Mouse (Mus musculus): ENCODE measurements around the gene Ldb2. TPM values are rescaled to one million over a fixed set of nuclear protein-coding genes. Genes with fewer than 3 reads are reported as not detected.

The Ldb2 gene
- total and polyA plus RNA-seq, 3 experiments = 0.16 TPM; not detected in 2

DNA sequence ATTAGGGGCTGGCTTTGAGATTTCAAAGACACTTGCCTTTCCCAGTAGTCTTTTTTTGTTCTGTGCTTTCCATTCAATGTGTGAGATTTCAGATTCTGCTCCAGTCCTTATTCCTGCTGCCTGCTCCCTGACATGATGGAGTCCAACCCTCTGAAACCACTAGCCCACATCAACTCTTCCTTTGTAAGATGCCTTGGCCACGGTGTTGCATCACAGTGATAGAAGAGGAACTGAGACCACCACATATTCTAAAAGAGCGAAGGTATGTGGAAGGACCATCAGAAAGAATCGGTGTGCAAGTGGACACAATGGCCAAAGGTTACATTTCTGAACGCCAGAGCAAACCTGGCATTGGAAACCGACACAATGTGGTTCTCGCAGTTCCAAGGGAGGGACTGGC, 309.0 kb downstream of the Ldb2 start:
- Histone ChIP-seq H3K36me3 (replicated peaks) (no peaks in the 10 kb centered on the region), H3K27me3 (ENCODE audit: insufficient read depth, low read length) (no peaks in the 10 kb centered on the region; the same call in 1 of the 2 replicates), H3K9me3 (replicated peaks) (no peaks in the 10 kb centered on the region), H3K4me1 (ENCODE audit: insufficient read depth, low read depth, low read length) (no peaks in the 10 kb centered on the region), H3K4me3 (ENCODE audit: low read depth, low read length) (no peak overlapping the region)
- TF ChIP-seq TAL1 (conservative IDR thresholded peaks at IDR 0.05; ENCODE audit: low read depth, low read length) (no peak), GATA2 (IDR thresholded peaks at IDR 0.05; ENCODE audit: borderline replicate concordance, low read depth, low read length) (no peak), POLR2AphosphoS5 (IDR thresholded peaks at IDR 0.05; ENCODE audit: insufficient replicate concordance, low read depth, low read length) (no peak), CTCF (IDR thresholded peaks at IDR 0.05; ENCODE audit: low read depth, low read length) (no peak), GATA1 (IDR thresholded peaks at IDR 0.05; ENCODE audit: borderline replicate concordance, low read length) (no peak)
- ATAC-seq (ENCODE audit: extremely low read depth, insufficient number of reproducible peaks, low FRiP score, poor library complexity, severe bottlenecking) (no peak), DNase-seq (ENCODE audit: low spot score) (no peak)

GRCm38 (mm10) chr5:44483426-44484106, 315.9 kb downstream of the Ldb2 start:
- no peaks in the 10 kb centered on the region; the same call in 1 of the 2 replicates for H3K27me3 ChIP-seq (ENCODE audit: insufficient read depth, low read length)
- DNase-seq (ENCODE audit: low spot score) (no peak), ATAC-seq (ENCODE audit: extremely low read depth, insufficient number of reproducible peaks, low FRiP score, poor library complexity, severe bottlenecking) (no peak)
- H3K9me3 ChIP-seq (replicated peaks) = no peaks in the 10 kb centered on the region
- no peaks in the 10 kb centered on the region for H3K4me1 ChIP-seq (ENCODE audit: insufficient read depth, low read depth, low read length)
- TF ChIP-seq TAL1 (conservative IDR thresholded peaks at IDR 0.05; ENCODE audit: low read depth, low read length) (no peak), POLR2AphosphoS5 (IDR thresholded peaks at IDR 0.05; ENCODE audit: insufficient replicate concordance, low read depth, low read length) (no peak), CTCF (IDR thresholded peaks at IDR 0.05; ENCODE audit: low read depth, low read length) (no peak)
- no peaks in the 10 kb centered on the region for H3K36me3 ChIP-seq (replicated peaks)
- H3K4me3 ChIP-seq (ENCODE audit: low read depth, low read length) = no peak overlapping the region

GRCm38 (mm10) chr5:44481406-44481805, 318.1 kb downstream of the Ldb2 start:
- no peak for TF ChIP-seq CTCF (IDR thresholded peaks at IDR 0.05; ENCODE audit: low read depth, low read length)
- TF ChIP-seq GATA1 (IDR thresholded peaks at IDR 0.05; ENCODE audit: borderline replicate concordance, low read length) = no peak
- TF ChIP-seq TAL1 (conservative IDR thresholded peaks at IDR 0.05; ENCODE audit: low read depth, low read length) = no peak
- TF ChIP-seq GATA2 (IDR thresholded peaks at IDR 0.05; ENCODE audit: borderline replicate concordance, low read depth, low read length) = no peak
- TF ChIP-seq POLR2AphosphoS5 (IDR thresholded peaks at IDR 0.05; ENCODE audit: insufficient replicate concordance, low read depth, low read length) = no peak
- no peaks in the 10 kb centered on the region for H3K9me3 ChIP-seq (replicated peaks)
- H3K27me3 ChIP-seq (ENCODE audit: insufficient read depth, low read length) = no peaks in the 10 kb centered on the region; the same call in 1 of the 2 replicates
- DNase-seq (ENCODE audit: low spot score) (no peak), ATAC-seq (ENCODE audit: extremely low read depth, insufficient number of reproducible peaks, low FRiP score, poor library complexity, severe bottlenecking) (no peak)
- H3K4me3 ChIP-seq (ENCODE audit: low read depth, low read length) = no peak overlapping the region
- H3K36me3 ChIP-seq (replicated peaks) = no peaks in the 10 kb centered on the region
- H3K4me1 ChIP-seq (ENCODE audit: insufficient read depth, low read depth, low read length) = no peaks in the 10 kb centered on the region

- DNase-seq (ENCODE audit: low spot score) = no peak
- Histone ChIP-seq H3K4me3 (ENCODE audit: low read depth, low read length) (no peak overlapping the region), H3K9me3 (replicated peaks) (no peaks in the 10 kb centered on the region), H3K4me1 (ENCODE audit: insufficient read depth, low read depth, low read length) (no peaks in the 10 kb centered on the region), H3K27me3 (ENCODE audit: insufficient read depth, low read length) (no peaks in the 10 kb centered on the region; the same call in 1 of the 2 replicates), H3K36me3 (replicated peaks) (no peaks in the 10 kb centered on the region)
- TF ChIP-seq TAL1 (conservative IDR thresholded peaks at IDR 0.05; ENCODE audit: low read depth, low read length) = no peak
- TF ChIP-seq CTCF (IDR thresholded peaks at IDR 0.05; ENCODE audit: low read depth, low read length) = no peak
- no peak for TF ChIP-seq GATA2 (IDR thresholded peaks at IDR 0.05; ENCODE audit: borderline replicate concordance, low read depth, low read length)
- no peak for TF ChIP-seq POLR2AphosphoS5 (IDR thresholded peaks at IDR 0.05; ENCODE audit: insufficient replicate concordance, low read depth, low read length)
- no peak for TF ChIP-seq GATA1 (IDR thresholded peaks at IDR 0.05; ENCODE audit: borderline replicate concordance, low read length)
- ATAC-seq (ENCODE audit: extremely low read depth, insufficient number of reproducible peaks, low FRiP score, poor library complexity, severe bottlenecking) = no peak
Measured at GRCm38 (mm10) chr5:44476356-44476755, 323.1 kb downstream of the Ldb2 start.

GRCm38 (mm10) chr5:44475543-44475942, 323.9 kb downstream of the Ldb2 start:
- no peak for DNase-seq (ENCODE audit: low spot score)
- ATAC-seq (ENCODE audit: extremely low read depth, insufficient number of reproducible peaks, low FRiP score, poor library complexity, severe bottlenecking) = no peak
- no peak for TF ChIP-seq TAL1 (conservative IDR thresholded peaks at IDR 0.05; ENCODE audit: low read depth, low read length)
- no peak for TF ChIP-seq GATA1 (IDR thresholded peaks at IDR 0.05; ENCODE audit: borderline replicate concordance, low read length)
- no peak for TF ChIP-seq GATA2 (IDR thresholded peaks at IDR 0.05; ENCODE audit: borderline replicate concordance, low read depth, low read length)
- TF ChIP-seq POLR2AphosphoS5 (IDR thresholded peaks at IDR 0.05; ENCODE audit: insufficient replicate concordance, low read depth, low read length) = no peak
- no peak for TF ChIP-seq CTCF (IDR thresholded peaks at IDR 0.05; ENCODE audit: low read depth, low read length)

DNA sequence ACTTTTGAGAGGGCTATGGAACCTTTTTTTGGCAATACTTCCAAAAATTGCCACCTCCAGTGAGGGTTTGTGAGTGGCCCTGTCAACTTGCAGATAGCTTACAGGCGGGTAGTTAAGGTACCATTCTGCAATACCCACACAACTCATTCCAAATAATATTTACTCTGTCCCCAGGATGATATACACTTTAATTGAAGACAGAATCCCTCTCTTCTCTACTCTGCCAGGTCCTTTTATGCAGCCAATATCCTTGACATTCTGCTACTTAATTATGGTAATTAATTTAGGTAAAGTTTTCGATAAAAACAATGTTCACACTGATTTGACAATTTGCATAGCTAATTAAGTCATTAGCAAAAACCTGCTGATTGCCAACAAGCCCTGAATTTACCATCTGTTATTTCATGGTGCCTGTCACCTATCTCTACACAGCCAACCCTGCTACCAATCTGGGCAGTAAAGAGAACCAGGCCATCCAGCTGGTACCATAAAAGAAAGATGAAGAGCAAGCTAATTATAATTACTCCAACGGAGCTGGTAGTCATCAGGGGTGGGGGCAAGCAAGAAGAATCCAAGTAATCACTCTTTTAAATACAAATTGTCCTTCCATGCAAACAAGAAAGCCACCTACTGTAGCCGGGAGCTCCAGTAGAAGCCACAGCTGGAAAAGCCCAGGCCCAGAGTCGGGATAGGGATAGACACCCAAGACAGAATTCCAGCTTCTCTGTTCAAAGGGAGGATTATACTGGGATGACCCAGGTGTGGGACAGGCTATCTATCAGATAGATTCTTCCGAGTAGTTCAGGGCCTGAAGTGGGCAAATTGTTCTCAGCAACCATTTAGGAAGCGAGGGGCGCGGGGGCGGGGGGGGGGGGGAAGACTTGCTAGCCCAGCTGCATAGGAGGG, 325.4 kb downstream of the Ldb2 start:
- TF ChIP-seq CTCF (IDR thresholded peaks at IDR 0.05; ENCODE audit: low read depth, low read length) (no peak), GATA2 (IDR thresholded peaks at IDR 0.05; ENCODE audit: borderline replicate concordance, low read depth, low read length) (no peak), POLR2AphosphoS5 (IDR thresholded peaks at IDR 0.05; ENCODE audit: insufficient replicate concordance, low read depth, low read length) (no peak), TAL1 (conservative IDR thresholded peaks at IDR 0.05; ENCODE audit: low read depth, low read length) (no peak), GATA1 (IDR thresholded peaks at IDR 0.05; ENCODE audit: borderline replicate concordance, low read length) (no peak)
- no peak for DNase-seq (ENCODE audit: low spot score)
- H3K9me3 ChIP-seq (replicated peaks) = no peaks in the 10 kb centered on the region
- H3K4me1 ChIP-seq (ENCODE audit: insufficient read depth, low read depth, low read length) = no peaks in the 10 kb centered on the region
- no peaks in the 10 kb centered on the region for H3K36me3 ChIP-seq (replicated peaks)
- no peak for ATAC-seq (ENCODE audit: extremely low read depth, insufficient number of reproducible peaks, low FRiP score, poor library complexity, severe bottlenecking)
- H3K27me3 ChIP-seq (ENCODE audit: insufficient read depth, low read length) = no peaks in the 10 kb centered on the region; the same call in 1 of the 2 replicates
- H3K4me3 ChIP-seq (ENCODE audit: low read depth, low read length) = no peak overlapping the region

More at GRCm38 (mm10) chr5:44475543-44475942, 323.9 kb downstream of the Ldb2 start:
- H3K36me3 ChIP-seq (replicated peaks) = no peaks in the 10 kb centered on the region
- no peaks in the 10 kb centered on the region; the same call in 1 of the 2 replicates for H3K27me3 ChIP-seq (ENCODE audit: insufficient read depth, low read length)
- H3K9me3 ChIP-seq (replicated peaks) = no peaks in the 10 kb centered on the region
- no peak overlapping the region for H3K4me3 ChIP-seq (ENCODE audit: low read depth, low read length)
- no peaks in the 10 kb centered on the region for H3K4me1 ChIP-seq (ENCODE audit: insufficient read depth, low read depth, low read length)

Measured in G1E (cell line).